Mouse (Mus musculus): Measurements from ENCODE around the gene Smurf1.

- TF ChIP-seq CTCF (IDR thresholded peaks at IDR 0.05; ENCODE audit: low read depth) (no peak), EP300 (IDR thresholded peaks at IDR 0.05; ENCODE audit: low read depth) (no peak)
Observed at GRCm38 (mm10) chr5:144933486-144933885, 32.2 kb downstream of the Smurf1 start.

All from liver, embryonic 14.5 days (tissue).